Mouse (Mus musculus): ENCODE measurements at regions not wholly inside any gene's neighbourhood (a gene's known extent, or its start where the extent isn't known, plus 50 kb on each side); places are given as distances from the start of the nearest gene placed in this dataset.

DNA sequence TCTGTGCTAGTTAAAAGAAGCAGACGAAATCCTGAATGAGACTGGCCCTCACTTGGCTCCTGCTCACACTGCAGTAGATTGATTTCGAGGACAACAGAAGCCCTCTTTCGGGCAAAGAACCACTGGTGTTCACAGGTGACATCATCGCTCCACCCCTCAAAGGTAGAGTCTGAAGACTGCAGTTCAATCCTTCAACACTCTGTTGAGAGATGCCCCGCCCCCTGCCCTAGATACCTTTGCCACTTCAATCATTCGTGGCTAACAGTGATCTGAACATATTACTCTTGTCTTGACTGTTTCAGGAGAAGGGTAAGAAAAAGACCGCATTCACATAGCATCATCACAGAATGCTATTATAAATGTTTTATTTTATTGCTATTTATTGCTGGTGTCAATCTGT lies 205.5 kb upstream of the Gadl1 start:
- no peak for DNase-seq

- peak; percentile 77 for DNase-seq
Observed at GRCm38 (mm10) chr9:115704249-115704648, 205.0 kb upstream of the Gadl1 start.

- DNase-seq, result no peak
Observed at GRCm38 (mm10) chr9:115705761-115706160, 203.5 kb upstream of the Gadl1 start.

GRCm38 (mm10) chr9:115708199-115708934 lies 200.9 kb upstream of the Gadl1 start:
- DNase-seq, result peak; percentile 76

DNA sequence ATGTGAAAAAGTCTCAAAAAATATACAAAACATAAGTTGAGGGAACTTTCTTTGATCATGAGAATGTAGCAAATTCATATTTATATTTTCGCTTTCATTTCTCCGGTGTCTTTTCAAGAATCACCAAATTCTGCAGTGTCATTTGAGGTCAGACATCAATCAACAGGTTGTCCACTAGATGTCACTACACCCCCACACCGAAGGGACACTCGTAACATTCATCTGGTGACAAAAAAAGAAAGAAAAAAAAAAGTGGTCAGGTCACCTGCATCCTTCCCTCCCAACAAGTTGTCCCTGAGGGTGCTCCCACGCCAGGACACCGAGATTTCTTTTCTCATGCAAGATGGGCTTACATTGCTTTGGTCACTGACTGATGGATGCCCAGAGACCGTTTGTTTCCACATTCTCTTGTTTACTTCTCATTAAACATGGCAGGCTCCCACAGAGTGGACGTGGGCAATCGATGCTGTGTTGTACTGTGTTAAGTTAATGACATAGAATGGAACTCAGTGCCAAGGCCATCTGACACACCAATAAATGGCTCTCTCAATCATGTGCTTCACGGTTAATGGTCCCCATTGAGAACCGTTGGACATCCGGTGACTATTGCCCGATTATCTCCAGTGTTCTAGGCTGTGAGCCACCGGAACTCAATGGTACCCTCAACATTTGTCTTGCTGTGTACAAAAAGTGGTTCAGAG lies 199.1 kb upstream of the Gadl1 start:
- peak; percentile 54 for DNase-seq

DNA sequence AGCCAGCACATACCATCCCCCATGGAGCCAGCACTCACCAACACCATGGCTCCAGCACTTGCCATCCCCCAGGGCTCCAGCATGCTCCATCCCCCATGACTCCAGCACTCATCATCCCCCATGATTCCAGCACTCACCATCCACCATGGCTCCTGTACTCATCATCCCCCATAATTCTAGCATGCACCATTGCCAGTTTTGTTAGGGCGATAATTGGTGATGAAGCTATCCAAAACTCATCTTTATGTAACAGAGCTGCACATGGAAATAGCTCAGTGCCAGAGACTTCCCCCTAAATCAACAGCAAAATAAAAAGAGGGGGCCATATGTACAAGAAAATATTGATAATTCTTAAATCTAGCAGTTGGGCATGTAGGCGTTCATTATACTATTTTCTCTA lies 188.9 kb upstream of the Gadl1 start:
- DNase-seq, result no peak

GRCm38 (mm10) chr9:115720841-115721240 lies 188.4 kb upstream of the Gadl1 start:
- no peak for DNase-seq

DNA sequence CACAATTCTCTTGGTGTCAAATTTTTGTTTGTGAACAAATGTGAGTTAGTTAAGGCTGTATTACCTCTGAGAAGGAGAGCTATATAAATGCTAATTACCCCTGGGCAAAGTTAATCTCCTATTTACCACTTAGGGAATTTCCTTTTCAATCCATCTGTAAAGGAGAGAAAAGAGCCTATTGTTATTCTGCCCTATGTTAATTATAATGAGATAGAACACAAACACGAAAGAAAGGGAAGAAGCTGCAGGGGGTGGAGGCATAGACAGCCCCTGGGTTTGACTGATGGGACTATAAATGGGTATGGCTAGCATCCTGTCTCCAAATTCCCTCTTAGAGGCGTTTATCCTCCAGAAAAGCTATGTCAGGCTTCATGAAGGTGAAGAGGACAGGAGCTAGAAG lies 185.2 kb upstream of the Gadl1 start:
- no peak for DNase-seq

DNA sequence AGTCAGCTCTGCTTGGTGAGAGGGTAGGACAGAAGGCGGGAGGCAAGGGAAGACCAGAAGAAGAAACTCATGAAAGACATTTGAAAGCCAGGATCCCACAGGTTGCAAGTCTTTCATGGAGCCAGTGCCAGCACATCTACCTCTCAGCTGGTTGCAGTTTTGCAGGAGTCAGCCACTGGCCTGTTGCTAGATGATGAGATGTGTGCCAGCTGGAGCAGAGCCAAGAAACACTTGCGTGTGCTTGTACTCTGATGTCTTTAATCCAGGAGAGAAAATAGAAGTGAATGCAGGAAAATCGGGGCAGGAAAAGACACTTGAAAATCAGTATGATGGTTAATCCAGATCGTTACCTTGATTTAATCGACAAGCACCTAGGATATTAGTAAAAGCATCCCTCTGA lies 181.9 kb upstream of the Gadl1 start:
- DNase-seq, result peak; percentile 63

- DNase-seq, result peak; percentile 70
Observed at GRCm38 (mm10) chr9:115731557-115731956, 177.7 kb upstream of the Gadl1 start.

DNA sequence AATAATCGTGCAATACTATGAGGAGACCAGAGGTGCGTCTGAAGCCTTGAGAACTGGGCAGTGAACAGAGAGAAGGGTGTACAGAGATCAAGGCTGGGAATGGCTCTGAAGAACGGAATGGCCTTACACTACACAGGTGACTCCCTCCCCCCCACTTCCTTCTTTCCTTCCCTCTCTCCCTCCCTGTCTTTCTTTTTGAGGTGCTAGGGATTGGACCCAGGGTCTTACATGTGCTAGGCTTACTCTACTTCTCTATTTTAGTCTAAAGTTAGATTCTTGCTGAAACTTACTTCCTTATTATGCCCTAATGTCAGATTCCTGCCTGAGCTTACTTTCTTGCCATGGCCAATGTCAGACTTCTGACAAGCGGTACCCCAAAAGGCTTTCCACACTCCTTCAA lies 176.2 kb upstream of the Gadl1 start:
- no peak for DNase-seq

- DNase-seq, result no peak
Observed at GRCm38 (mm10) chr9:115739984-115740383, 169.3 kb upstream of the Gadl1 start.

DNA sequence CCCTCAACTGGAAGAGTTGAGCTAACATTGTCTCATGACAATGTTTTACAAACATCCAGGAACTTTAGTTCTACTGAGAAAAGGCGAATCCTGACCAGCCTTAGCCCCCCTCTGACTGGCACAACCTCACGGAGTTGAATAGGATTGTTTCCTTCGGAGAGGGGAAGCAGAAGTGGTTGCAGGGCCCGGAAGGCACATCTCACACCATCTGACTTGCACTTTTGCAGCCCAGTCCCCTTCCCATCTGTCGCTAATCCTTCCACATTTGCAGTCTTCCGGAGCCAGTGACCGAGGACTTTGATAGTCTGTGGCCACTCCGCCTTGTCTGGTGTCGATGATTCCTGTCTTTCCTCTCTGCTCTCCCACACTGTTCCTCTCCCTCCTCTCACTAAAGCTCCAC lies 162.8 kb upstream of the Gadl1 start:
- DNase-seq, result no peak

GRCm38 (mm10) chr9:115760496-115760895 lies 148.8 kb upstream of the Gadl1 start:
- peak; percentile 26 for DNase-seq

DNA sequence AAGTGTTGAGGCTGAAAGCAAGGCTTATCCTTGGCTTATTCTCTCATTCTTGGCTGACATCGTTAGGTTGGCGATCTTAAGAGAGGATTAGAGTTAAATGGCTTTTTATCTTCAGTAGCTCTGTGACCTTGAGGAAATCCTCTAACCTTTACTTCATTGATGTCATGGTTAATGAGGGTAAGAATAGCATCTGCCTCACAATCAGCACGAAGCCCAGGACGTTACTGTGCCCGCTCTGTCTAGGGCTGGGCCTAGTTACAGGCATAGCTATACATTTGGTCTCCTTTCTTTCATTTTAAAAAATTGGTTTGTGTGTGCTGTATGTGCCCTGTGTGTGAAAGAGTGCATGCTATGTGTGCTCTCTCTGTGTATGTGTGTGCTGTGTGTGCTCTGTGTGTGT lies 145.1 kb upstream of the Gadl1 start:
- DNase-seq, result no peak

GRCm38 (mm10) chr9:115766471-115766870 lies 142.8 kb upstream of the Gadl1 start:
- no peak for DNase-seq

GRCm38 (mm10) chr9:115775112-115775511 lies 134.1 kb upstream of the Gadl1 start:
- DNase-seq, result no peak

GRCm38 (mm10) chr9:115775858-115776257 lies 133.4 kb upstream of the Gadl1 start:
- no peak for DNase-seq

GRCm38 (mm10) chr9:115777097-115777864 lies 132.0 kb upstream of the Gadl1 start:
- DNase-seq, result no peak

GRCm38 (mm10) chr9:115778862-115779261 lies 130.4 kb upstream of the Gadl1 start:
- DNase-seq, result peak; percentile 14

- no peak for DNase-seq
Observed at GRCm38 (mm10) chr9:115799330-115799729, 109.9 kb upstream of the Gadl1 start.

DNA sequence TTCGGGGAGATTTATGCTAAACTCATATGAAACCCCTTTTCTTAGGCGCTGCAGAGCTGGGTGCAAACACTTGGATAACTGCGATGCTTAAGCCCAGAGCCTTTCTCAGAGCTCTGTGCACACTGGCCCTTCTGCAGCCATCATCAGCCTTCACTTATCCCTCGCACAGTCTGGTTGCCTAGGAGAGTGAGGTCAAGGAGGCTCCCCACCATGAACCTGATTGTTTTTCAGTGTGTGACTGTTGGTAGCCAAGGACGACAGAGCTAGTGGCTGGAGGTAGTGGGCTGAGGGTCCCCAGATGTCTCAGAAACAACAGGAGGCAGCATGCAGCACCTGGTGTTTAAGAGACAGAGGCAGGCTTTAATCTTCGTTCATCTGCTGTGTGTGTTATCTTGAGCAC lies 108.6 kb upstream of the Gadl1 start:
- no peak for DNase-seq

- DNase-seq, result no peak
Observed at GRCm38 (mm10) chr9:115803071-115803470, 106.2 kb upstream of the Gadl1 start.

DNA sequence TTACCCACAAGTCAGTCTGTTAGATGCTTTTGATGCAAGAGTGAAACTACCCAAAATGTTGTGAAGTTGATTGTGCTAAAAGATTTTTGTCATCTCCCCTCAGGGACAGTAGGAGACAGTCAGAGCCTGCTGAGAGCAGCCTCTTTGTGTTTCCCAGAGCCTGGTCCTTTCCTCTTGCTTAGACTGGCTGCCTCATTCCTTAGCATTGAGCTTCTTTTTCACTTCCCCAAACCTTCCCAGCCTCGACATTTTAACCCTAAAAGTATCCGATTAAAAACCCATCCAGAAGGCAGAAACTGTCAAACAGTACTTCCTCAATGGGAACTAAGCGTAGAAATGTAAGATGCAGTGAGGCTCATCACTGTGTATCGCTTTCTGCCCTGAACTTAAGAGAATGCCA lies 104.0 kb upstream of the Gadl1 start:
- DNase-seq, result no peak

All from kidney, postnatal 10 days (tissue).